Mouse (Mus musculus) bone marrow, adult 2 months (tissue): ENCODE measurements around the gene Rsph10b.

ENCODE experiments used
- CTCF ChIP-seq: fragments of 200-500 bp; IDR thresholded peaks from 2 replicates; pipeline ENCODE4 v1.5.1; 2011; ENCODE audit warnings: low read length, control low read depth; ENCODE audit not compliant: control insufficient read depth, insufficient read depth
- POLR2A ChIP-seq: fragments of 200-500 bp; IDR thresholded peaks from 2 replicates; pipeline ENCODE4 v1.6.1; 2011; ENCODE audit warnings: low read depth, mild to moderate bottlenecking, control low read depth, low read length, borderline replicate concordance; ENCODE audit not compliant: control insufficient read depth

- peak; percentile 94 for TF ChIP-seq CTCF
- peak; percentile 18; the same call in 1 of the 2 replicates for TF ChIP-seq POLR2A
Observed at GRCm38 (mm10) chr5:143974931-143975630, 42.2 kb downstream of the Rsph10b start.
